Mouse (Mus musculus): ENCODE data around the gene Bmp2k. TPM values are rescaled to one million over a fixed set of nuclear protein-coding genes. Genes with fewer than 3 reads are reported as not detected.
"Not testable (repeated sequence)": the region's sequence is repeated elsewhere in the genome, so short reads cannot be mapped to it uniquely, and the experiment has no call there.

The Bmp2k gene
- total RNA-seq, 2 experiments from 2014 or later = 22.3 to 24.7 TPM

DNA sequence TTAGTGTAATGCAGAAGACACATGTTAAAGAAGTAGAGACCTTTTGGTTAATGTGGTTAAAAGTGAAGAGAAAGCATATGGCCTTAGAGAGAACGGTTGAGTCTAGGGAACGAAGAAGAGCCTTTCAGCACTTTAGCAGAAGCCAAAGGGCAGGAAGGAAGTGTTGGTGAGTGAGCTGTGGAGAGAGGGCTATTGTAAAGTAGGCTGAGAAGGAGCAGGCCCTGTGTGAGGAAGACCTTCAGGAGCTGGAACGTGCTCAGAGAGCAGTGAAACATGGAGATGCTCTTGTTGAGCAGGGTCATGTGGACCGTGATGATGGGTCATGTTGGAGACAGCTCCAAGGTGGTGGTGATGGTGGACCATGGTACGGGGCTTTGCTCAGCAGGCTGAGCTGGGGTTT lies 4.8 kb downstream of the Bmp2k start:
- no peak for DNase-seq

- no peak for DNase-seq
These were observed 5.4 kb downstream of the Bmp2k start for GRCm38 (mm10) chr5:97002937-97003336.

- no peak for DNase-seq
These were observed 6.9 kb downstream of the Bmp2k start for GRCm38 (mm10) chr5:97004178-97005030.

DNA sequence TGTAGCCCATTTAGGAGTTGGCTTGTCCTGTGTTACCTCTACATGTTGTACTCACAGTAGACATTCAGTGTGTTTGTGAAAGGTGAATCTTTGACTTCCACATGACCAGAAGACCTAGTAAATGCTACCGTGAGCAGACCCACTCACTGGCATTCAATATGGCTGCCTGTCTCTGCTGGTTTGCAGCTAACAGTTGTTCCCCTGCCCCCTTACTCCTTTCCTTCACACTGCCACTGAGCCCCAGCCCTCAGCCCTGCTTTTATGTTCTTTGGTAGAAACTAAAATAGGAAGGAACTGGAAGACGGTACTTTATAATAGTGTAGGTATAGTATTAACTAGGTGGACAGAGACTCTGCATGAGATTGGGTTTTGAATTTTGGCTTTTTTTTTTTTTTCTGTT lies 8.4 kb downstream of the Bmp2k start:
- DNase-seq = no peak

GRCm38 (mm10) chr5:97006929-97007328 lies 9.4 kb downstream of the Bmp2k start:
- no peak for DNase-seq

DNA sequence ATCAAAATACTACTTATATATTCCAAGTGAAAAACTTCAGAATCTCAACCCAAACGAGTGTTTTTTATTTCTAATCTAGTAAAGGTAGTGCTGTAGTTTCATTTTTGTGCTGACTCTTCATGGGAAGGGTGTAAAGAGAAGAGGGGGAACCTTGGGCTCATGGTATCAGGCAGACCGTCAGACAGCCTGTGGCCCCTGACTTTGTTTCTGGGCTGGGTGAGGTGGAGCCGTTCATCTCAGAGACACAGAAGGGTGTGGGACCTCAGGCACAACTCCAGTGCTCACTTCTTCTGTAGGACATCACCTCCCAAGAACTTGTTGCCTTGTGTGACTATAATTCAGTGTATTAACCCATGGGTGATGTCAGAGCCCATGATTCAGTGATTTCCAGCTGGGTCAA lies 10.0 kb downstream of the Bmp2k start:
- DNase-seq = no peak

- DNase-seq = not testable (repeated sequence)
These were observed 11.7 kb downstream of the Bmp2k start for GRCm38 (mm10) chr5:97009140-97009539.

DNA sequence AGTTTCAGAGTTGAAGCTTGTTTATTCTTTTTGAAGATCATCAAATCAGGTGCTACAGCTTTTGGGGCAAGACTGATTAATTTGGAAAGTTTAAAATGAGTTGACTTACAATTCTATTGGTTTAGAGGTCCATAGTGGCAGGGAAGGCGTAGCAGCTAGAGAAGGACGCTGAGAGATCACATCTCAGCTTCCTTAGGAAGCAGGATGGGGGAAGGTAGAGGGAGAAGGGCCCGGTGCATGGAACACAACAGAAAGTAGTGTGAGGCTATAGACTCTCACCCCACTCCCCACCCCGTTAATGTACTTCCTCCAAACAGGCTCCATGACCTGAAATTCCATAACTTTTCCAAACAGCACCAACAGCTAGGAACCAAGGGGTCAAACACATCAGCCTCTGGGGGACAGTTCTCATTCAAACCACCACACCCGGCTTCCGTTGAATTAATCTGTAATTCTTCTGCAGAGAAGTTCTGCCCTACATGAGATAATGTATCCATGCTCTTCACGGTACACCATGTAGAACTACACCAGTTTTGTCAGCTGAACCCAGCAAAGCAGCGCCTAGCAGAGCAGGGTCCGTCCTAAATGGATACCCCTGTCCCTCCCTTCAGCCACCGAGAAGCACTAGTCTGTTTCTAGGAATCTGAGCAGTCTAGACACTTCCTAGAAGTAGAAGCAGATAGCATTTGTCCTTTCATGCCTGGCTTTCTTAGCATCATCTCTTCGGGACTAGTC lies 12.3 kb downstream of the Bmp2k start:
- DNase-seq = no peak

DNA sequence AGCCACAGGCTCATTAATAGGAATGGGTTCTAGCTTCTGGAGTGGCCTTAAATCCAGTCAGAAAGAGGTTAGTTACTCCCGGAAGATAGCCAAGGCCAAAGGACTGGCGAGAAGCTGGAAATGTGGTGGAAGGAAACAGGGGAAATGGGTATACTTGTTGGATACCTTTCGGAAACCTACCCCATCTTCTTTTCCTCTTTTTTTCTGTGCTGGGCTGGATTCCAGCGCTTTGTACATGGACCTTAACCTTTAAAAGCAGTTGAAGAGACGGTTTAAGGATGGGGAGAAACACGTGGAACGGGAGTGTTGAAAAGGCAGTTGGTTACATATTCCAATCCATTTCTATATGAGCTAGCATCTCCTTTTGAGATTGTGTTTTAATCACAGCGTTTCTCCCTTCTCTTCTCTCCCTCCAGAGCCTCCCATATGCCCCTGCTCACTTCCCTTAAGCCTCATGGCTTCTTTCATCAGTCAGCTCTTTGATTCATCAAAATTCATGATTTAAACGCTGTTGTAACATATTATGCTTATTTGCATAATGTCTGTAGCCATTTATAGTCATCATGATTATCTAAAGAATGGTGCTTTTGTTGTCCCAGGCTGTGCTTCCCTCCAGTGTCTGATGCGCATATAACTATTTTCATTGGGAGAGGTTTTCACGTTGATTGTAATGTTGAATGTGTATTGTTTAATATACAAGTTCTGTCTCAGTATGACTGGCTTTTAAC lies 18.5 kb downstream of the Bmp2k start:
- DNase-seq = no peak

- DNase-seq = no peak
These were observed 19.5 kb downstream of the Bmp2k start for GRCm38 (mm10) chr5:97016842-97017577.

DNA sequence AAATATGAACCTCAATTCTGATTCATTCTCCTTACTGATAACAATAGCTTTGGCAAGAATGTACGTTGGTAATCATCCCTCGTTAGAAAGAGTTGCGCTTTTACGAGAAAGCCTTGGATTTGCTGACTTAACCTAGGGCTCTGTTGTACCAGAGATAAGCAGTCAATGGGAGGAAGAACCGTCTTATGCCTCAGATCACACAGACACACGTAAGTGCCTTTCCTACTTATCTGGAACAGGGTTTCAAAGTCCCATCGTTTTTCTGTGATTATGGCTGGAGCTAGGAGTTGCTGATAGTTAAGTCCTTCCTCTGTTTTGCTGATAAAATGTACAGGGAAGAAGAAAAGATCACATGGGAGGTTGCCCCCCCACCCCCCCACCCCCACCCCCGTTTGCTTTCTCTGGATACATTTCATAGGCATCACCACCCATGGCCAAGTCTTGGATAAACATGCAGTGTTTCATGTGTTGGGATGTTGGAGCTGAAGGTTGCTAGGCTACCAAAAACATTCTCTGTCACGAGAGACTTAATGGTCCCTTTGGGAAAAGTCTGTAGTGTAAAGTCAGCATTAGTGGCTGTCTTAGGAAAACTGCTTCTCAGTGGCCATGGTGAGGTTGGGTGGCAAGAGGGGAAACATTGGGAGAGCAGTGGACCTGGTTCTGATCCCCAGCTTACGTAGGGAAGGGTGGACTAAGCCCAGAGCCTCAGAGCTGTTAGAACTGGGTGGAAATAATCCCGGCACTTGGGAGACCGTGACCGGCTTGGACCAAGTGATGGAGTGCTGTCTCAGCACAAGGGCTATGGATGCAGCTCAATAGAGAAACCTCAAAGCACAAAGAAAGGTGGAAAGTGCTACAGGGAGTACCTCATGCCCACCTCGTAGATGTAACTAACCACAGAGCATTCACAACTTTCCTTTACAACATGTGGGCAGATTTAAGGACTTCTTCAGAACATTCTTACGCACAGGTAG lies 25.1 kb downstream of the Bmp2k start:
- no peak for DNase-seq

- peak; percentile 60 for DNase-seq
These were observed 27.3 kb downstream of the Bmp2k start for GRCm38 (mm10) chr5:97024834-97025233.

DNA sequence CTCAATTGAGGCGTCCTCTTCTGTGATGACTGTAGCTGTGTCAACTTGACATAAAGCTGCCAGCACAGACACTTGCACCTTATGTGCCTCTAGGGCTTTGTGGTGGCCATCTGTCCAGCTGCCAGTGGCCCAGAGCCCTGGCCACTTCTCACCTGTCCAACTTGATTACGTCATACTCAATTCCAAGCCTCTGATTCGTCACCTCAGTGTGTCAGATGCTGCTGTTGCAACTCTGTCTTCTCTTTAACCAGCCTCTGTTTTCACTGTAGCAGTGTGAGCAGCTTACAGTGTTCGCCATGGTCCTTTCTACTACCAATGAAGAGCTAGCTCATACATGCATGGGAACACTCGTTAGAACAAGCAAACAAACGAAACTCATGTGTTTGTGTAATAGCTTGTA lies 28.2 kb downstream of the Bmp2k start:
- DNase-seq = no peak

- no peak for DNase-seq
These were observed 30.5 kb downstream of the Bmp2k start for GRCm38 (mm10) chr5:97028004-97028403.

DNA sequence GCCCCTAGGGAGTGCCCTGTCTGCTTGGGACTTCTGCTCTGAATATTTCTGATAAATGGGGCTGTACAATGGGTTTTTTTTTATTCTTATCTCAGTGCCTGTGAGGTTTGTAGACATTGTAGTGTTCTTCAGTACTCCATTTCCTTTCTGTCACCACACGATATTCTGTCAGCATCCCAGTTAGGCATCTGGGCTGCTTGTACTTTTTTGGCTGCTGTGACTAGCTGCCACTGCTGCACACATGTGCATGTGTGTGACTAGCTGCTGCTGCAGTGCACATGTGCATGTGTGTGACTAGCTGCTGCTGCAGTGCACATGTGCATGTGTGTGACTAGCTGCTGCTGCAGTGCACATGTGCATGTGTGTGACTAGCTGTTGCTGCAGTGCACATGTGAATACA lies 31.4 kb downstream of the Bmp2k start:
- not testable (repeated sequence) for DNase-seq

- DNase-seq = no peak
These were observed 34.3 kb downstream of the Bmp2k start for GRCm38 (mm10) chr5:97031771-97032170.

DNA sequence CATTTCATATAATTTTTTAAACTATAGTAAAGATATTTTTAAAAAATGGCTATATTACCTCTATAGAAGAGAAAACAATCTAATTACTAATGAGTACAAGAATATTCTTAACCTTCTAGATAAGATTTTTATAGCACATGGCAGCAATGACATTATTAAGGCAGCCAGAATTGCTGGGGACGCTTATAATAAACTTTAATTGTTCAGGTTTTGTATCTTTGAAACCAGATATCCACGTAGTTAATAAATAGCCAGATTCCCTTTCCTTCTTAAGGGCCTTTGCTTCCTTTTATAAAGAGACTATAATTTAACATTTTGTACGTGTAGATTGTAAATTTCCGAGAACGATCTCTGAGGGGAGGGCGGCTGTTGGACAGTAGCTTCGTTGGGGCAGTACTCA lies 47.8 kb downstream of the Bmp2k start:
- no peak for DNase-seq

- DNase-seq = no peak
These were observed 49.2 kb downstream of the Bmp2k start for GRCm38 (mm10) chr5:97046680-97047079.

- DNase-seq = no peak
These were observed 51.4 kb downstream of the Bmp2k start for GRCm38 (mm10) chr5:97048905-97049304.

- DNase-seq = no peak
These were observed 56.7 kb downstream of the Bmp2k start for GRCm38 (mm10) chr5:97054166-97054565.

DNA sequence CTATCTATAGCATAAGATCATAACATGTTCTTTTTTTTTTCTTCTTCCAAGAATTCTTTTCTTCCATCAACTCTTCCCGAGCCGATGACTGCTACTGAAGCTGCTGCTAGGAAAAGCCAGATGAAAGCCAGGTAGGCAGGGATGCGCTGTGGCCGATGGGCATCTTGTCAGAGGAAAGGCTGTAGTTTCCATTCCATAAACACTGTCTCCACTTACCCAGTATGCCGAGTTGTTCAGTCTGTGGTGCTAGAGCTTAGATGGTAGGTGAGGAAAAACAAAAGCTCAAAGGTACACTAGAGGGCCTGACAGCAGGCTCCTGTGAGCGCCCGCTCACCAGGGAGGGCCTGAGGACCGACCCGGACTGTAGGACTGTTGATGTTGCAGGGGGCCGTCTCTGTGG lies 57.3 kb downstream of the Bmp2k start:
- DNase-seq = no peak
